Mouse (Mus musculus): ENCODE data around the gene Gm42674. TPM values are rescaled to one million over a fixed set of nuclear protein-coding genes. Genes with fewer than 3 reads are reported as not detected.

Gm42674 gene
- polyA plus RNA-seq, 1 experiment, result not detected

GRCm38 (mm10) chr3:90600036-90600435 lies 1.7 kb upstream of the Gm42674 start:
- Histone ChIP-seq H3K4me1 (ENCODE audit: control insufficient read depth, insufficient read depth, low read length) (no peaks in the 10 kb centered on the region), H3K4me3 (ENCODE audit: low read depth, low read length) (no peak overlapping the region), H3K27ac (ENCODE audit: insufficient read depth, low read length) (no peak overlapping the region), H3K36me3 (ENCODE audit: control insufficient read depth, insufficient read depth, low read length, poor library complexity, severe bottlenecking) (no peaks in the 10 kb centered on the region), H3K9ac (ENCODE audit: low read depth, poor library complexity, severe bottlenecking) (no peak overlapping the region), H3K27me3 (ENCODE audit: control insufficient read depth, insufficient read depth, low read length, poor library complexity, severe bottlenecking) (no peaks in the 10 kb centered on the region), H3K9me3 (replicated peaks; ENCODE audit: control insufficient read depth, insufficient read depth, low read length, poor library complexity, severe bottlenecking) (no peaks in the 10 kb centered on the region)
- TF ChIP-seq EP300 (IDR thresholded peaks at IDR 0.05; ENCODE audit: insufficient read depth, low read depth, low read length) (no peak), POLR2A (IDR thresholded peaks at IDR 0.05; ENCODE audit: insufficient read depth, low read length) (no peak), CTCF (IDR thresholded peaks at IDR 0.05; ENCODE audit: low read depth, low read length) (no peak)

- no peak overlapping the region for H3K9ac ChIP-seq (ENCODE audit: low read depth, poor library complexity, severe bottlenecking)
- H3K4me3 ChIP-seq (ENCODE audit: low read depth, low read length), result no peak overlapping the region
- H3K9me3 ChIP-seq (replicated peaks; ENCODE audit: control insufficient read depth, insufficient read depth, low read length, poor library complexity, severe bottlenecking), result no peaks in the 10 kb centered on the region
- TF ChIP-seq POLR2A (IDR thresholded peaks at IDR 0.05; ENCODE audit: insufficient read depth, low read length) (no peak), CTCF (IDR thresholded peaks at IDR 0.05; ENCODE audit: low read depth, low read length) (no peak), EP300 (IDR thresholded peaks at IDR 0.05; ENCODE audit: insufficient read depth, low read depth, low read length) (no peak)
- H3K27me3 ChIP-seq (ENCODE audit: control insufficient read depth, insufficient read depth, low read length, poor library complexity, severe bottlenecking), result no peaks in the 10 kb centered on the region
- H3K4me1 ChIP-seq (ENCODE audit: control insufficient read depth, insufficient read depth, low read length), result no peaks in the 10 kb centered on the region
- no peak overlapping the region for H3K27ac ChIP-seq (ENCODE audit: insufficient read depth, low read length)
- H3K36me3 ChIP-seq (ENCODE audit: control insufficient read depth, insufficient read depth, low read length, poor library complexity, severe bottlenecking), result no peaks in the 10 kb centered on the region
Observed at GRCm38 (mm10) chr3:90600458-90601195, 1.1 kb upstream of the Gm42674 start.

GRCm38 (mm10) chr3:90603623-90604022 lies 1.9 kb downstream of the Gm42674 start, which contains the start of gene S100a4:
Gene S100a4 (plus strand): TSS chr3:90603771.
- H3K36me3 ChIP-seq (ENCODE audit: control insufficient read depth, insufficient read depth, low read length, poor library complexity, severe bottlenecking), result no peaks in the 10 kb centered on the region
- no peak within 1 kb of the TSS for H3K9ac ChIP-seq (ENCODE audit: low read depth, poor library complexity, severe bottlenecking)
- no peaks in the 10 kb centered on the region for H3K27me3 ChIP-seq (ENCODE audit: control insufficient read depth, insufficient read depth, low read length, poor library complexity, severe bottlenecking)
- H3K4me1 ChIP-seq (ENCODE audit: control insufficient read depth, insufficient read depth, low read length), result no peaks in the 10 kb centered on the region
- no peak within 1 kb of the TSS for H3K4me3 ChIP-seq (ENCODE audit: low read depth, low read length)
- H3K27ac ChIP-seq (ENCODE audit: insufficient read depth, low read length), result no peak within 1 kb of the TSS
- no peaks in the 10 kb centered on the region for H3K9me3 ChIP-seq (replicated peaks; ENCODE audit: control insufficient read depth, insufficient read depth, low read length, poor library complexity, severe bottlenecking)
- TF ChIP-seq POLR2A (IDR thresholded peaks at IDR 0.05; ENCODE audit: insufficient read depth, low read length) (no peak), CTCF (IDR thresholded peaks at IDR 0.05; ENCODE audit: low read depth, low read length) (no peak), EP300 (IDR thresholded peaks at IDR 0.05; ENCODE audit: insufficient read depth, low read depth, low read length) (no peak)

GRCm38 (mm10) chr3:90604416-90604815 lies 2.7 kb downstream of the Gm42674 start:
- no peak overlapping the region for H3K9ac ChIP-seq (ENCODE audit: low read depth, poor library complexity, severe bottlenecking)
- no peaks in the 10 kb centered on the region for H3K27me3 ChIP-seq (ENCODE audit: control insufficient read depth, insufficient read depth, low read length, poor library complexity, severe bottlenecking)
- no peaks in the 10 kb centered on the region for H3K9me3 ChIP-seq (replicated peaks; ENCODE audit: control insufficient read depth, insufficient read depth, low read length, poor library complexity, severe bottlenecking)
- no peak for TF ChIP-seq POLR2A (IDR thresholded peaks at IDR 0.05; ENCODE audit: insufficient read depth, low read length)
- no peak for TF ChIP-seq EP300 (IDR thresholded peaks at IDR 0.05; ENCODE audit: insufficient read depth, low read depth, low read length)
- no peak for TF ChIP-seq CTCF (IDR thresholded peaks at IDR 0.05; ENCODE audit: low read depth, low read length)
- H3K27ac ChIP-seq (ENCODE audit: insufficient read depth, low read length), result no peak overlapping the region
- no peaks in the 10 kb centered on the region for H3K36me3 ChIP-seq (ENCODE audit: control insufficient read depth, insufficient read depth, low read length, poor library complexity, severe bottlenecking)
- H3K4me1 ChIP-seq (ENCODE audit: control insufficient read depth, insufficient read depth, low read length), result no peaks in the 10 kb centered on the region
- no peak overlapping the region for H3K4me3 ChIP-seq (ENCODE audit: low read depth, low read length)

- H3K9ac ChIP-seq (ENCODE audit: low read depth, poor library complexity, severe bottlenecking), result no peak overlapping the region
- no peaks in the 10 kb centered on the region for H3K9me3 ChIP-seq (replicated peaks; ENCODE audit: control insufficient read depth, insufficient read depth, low read length, poor library complexity, severe bottlenecking)
- no peaks in the 10 kb centered on the region for H3K27me3 ChIP-seq (ENCODE audit: control insufficient read depth, insufficient read depth, low read length, poor library complexity, severe bottlenecking)
- no peak overlapping the region for H3K4me3 ChIP-seq (ENCODE audit: low read depth, low read length)
- no peak overlapping the region for H3K27ac ChIP-seq (ENCODE audit: insufficient read depth, low read length)
- TF ChIP-seq POLR2A (IDR thresholded peaks at IDR 0.05; ENCODE audit: insufficient read depth, low read length) (no peak), EP300 (IDR thresholded peaks at IDR 0.05; ENCODE audit: insufficient read depth, low read depth, low read length) (no peak), CTCF (IDR thresholded peaks at IDR 0.05; ENCODE audit: low read depth, low read length) (no peak)
- H3K36me3 ChIP-seq (ENCODE audit: control insufficient read depth, insufficient read depth, low read length, poor library complexity, severe bottlenecking), result no peaks in the 10 kb centered on the region
- no peaks in the 10 kb centered on the region for H3K4me1 ChIP-seq (ENCODE audit: control insufficient read depth, insufficient read depth, low read length)
Observed at GRCm38 (mm10) chr3:90605049-90605448, 3.3 kb downstream of the Gm42674 start.

GRCm38 (mm10) chr3:90605736-90606135 lies 4.0 kb downstream of the Gm42674 start:
- H3K4me1 ChIP-seq (ENCODE audit: control insufficient read depth, insufficient read depth, low read length), result no peaks in the 10 kb centered on the region
- H3K9me3 ChIP-seq (replicated peaks; ENCODE audit: control insufficient read depth, insufficient read depth, low read length, poor library complexity, severe bottlenecking), result no peaks in the 10 kb centered on the region
- no peaks in the 10 kb centered on the region for H3K36me3 ChIP-seq (ENCODE audit: control insufficient read depth, insufficient read depth, low read length, poor library complexity, severe bottlenecking)
- no peak overlapping the region for H3K4me3 ChIP-seq (ENCODE audit: low read depth, low read length)
- H3K9ac ChIP-seq (ENCODE audit: low read depth, poor library complexity, severe bottlenecking), result no peak overlapping the region
- H3K27me3 ChIP-seq (ENCODE audit: control insufficient read depth, insufficient read depth, low read length, poor library complexity, severe bottlenecking), result no peaks in the 10 kb centered on the region
- no peak overlapping the region for H3K27ac ChIP-seq (ENCODE audit: insufficient read depth, low read length)
- TF ChIP-seq CTCF (IDR thresholded peaks at IDR 0.05; ENCODE audit: low read depth, low read length) (no peak), EP300 (IDR thresholded peaks at IDR 0.05; ENCODE audit: insufficient read depth, low read depth, low read length) (no peak), POLR2A (IDR thresholded peaks at IDR 0.05; ENCODE audit: insufficient read depth, low read length) (no peak)

Data from ES-Bruce4 (cell line).